Mouse (Mus musculus) liver, adult 10 weeks (tissue): Measurements from ENCODE around the gene Smim5. TPM values are rescaled to one million over a fixed set of nuclear protein-coding genes. Genes with fewer than 3 reads are reported as not detected.

Source experiments
- polyA plus RNA-seq: library from polyadenylated mRNA; stranded (reverse); fragments of 350-450 nt; fragmentation: Illumina TruSeq; extraction: RNeasy Lipid Tissue Mini Kit (QIAGEN cat#74804); gene quantifications from one replicate; pipeline ENCODE4 v1.2.3, GENCODE M21; 2014; ENCODE audit warnings: low read depth, low replicate concordance

Smim5 gene
- polyA plus RNA-seq, result not detected

DNA sequence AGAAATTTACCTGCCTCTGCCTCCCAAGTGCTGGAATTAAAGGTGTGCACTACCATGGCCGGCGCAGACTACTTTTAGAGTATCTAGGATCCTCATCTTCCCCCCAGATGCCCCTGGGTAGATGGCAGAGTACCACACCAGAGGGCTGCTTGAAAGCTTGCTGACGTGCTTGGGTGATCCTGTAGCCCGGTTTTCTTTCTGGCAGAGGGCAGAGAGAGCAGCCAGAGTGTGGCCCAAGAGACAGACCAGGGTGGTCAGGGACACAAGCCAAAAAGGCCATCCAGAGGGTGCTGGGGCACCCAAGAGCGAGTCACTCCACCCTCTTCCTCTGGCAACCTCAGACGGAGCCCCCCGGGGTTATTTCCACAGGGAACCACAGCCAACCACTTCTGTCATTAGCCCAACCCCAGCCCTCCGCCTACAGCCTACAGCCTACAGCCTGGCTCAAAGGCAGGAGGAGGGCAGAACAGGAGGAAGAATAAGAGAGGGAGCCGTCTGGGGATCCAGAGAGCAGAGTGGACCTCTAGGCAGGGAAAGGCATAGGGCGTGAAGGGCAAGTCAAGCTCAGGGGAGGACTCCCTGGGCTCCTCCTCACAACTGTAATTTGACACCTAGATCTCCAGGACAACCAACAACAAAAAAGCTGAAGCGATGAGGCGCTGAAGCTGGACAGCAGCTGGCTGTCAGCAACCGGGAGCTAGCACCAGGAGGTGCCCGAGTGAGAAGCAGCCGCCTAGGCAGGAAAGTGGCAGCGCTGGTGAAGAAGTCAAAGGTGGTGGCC lies at the start of gene Smim5:
Smim5 (plus strand) TSS at position 481 of the 781 bp plus-strand sequence.

DNA sequence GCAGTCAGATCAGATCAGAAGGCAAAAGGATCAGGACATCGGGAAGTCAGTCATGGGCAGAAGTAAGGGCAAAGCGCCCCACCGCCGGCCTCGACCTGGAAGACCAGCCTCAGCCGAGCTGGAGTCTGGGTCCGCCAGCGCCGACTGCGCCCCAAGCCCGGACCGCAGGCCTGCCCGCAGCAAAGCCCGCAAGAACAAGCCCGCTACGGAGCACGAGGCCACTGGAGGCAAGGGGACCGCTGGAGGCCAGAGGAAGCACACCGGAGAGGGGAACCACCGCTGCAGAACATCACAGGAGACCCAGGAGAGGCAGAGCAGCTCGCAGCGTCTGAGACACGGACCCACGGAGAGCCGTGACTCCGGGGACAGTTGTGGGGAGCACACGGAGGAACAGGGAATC lies 41.4 kb upstream of the Smim5 start, which contains the start of gene Myo15b:
Myo15b (plus strand) TSS at position 53 of the 400 bp plus-strand sequence.

GRCm38 (mm10) chr11:115911632-115912376 lies 12.0 kb downstream of the Smim5 start, which contains the start of gene Smim6:
TSS of gene Smim6 (plus strand) at chr11:115912017.

GRCm38 (mm10) chr11:115933108-115933746 lies 33.5 kb downstream of the Smim5 start, which contains the start of the genes Sap30bp and Recql5:
TSS of gene Sap30bp (plus strand) at chr11:115933282.
TSS of gene Recql5 (minus strand) at chr11:115933477.

Other genes with a start within 250 kb of the Smim5 start
- gene Grb2, start 191.4 kb upstream of the Smim5 start, polyA plus RNA-seq, result 36.1 TPM
- 1.7 TPM for gene Tmem94, start 134.5 kb upstream of the Smim5 start, polyA plus RNA-seq
- 0.26 TPM for gene Caskin2, start 86.3 kb upstream of the Smim5 start, polyA plus RNA-seq
- 1.5 TPM for gene Tsen54, start 85.2 kb upstream of the Smim5 start, polyA plus RNA-seq
- 1.5 TPM for gene Llgl2, start 75.9 kb upstream of the Smim5 start, polyA plus RNA-seq
- not detected for gene Myo15b, start 41.6 kb upstream of the Smim5 start, polyA plus RNA-seq
- 0.42 TPM for gene Smim6, start 12.1 kb downstream of the Smim5 start, polyA plus RNA-seq
- gene Sap30bp, start 33.3 kb downstream of the Smim5 start, polyA plus RNA-seq, result 6.3 TPM
- gene Recql5, start 33.5 kb downstream of the Smim5 start, polyA plus RNA-seq, result 1.2 TPM
- gene Itgb4, start 74.7 kb downstream of the Smim5 start, polyA plus RNA-seq, result not detected
- gene Galk1, start 112.8 kb downstream of the Smim5 start, polyA plus RNA-seq, result 0.66 TPM
- gene H3f3b, start 128.0 kb downstream of the Smim5 start, polyA plus RNA-seq, result 281 TPM
- gene Unk, start 130.4 kb downstream of the Smim5 start, polyA plus RNA-seq, result 0.69 TPM
- gene Unc13d, start 178.0 kb downstream of the Smim5 start, polyA plus RNA-seq, result not detected
- 15.7 TPM for gene Wbp2, start 187.0 kb downstream of the Smim5 start, polyA plus RNA-seq
- 0.34 TPM for gene Trim47, start 227.2 kb downstream of the Smim5 start, polyA plus RNA-seq
- gene Trim65, start 231.2 kb downstream of the Smim5 start, polyA plus RNA-seq, result 4.6 TPM
- gene Mrpl38, start 238.9 kb downstream of the Smim5 start, polyA plus RNA-seq, result 3.9 TPM